8 mouse cellular contexts compared by ENCODE assay signal in genomic region chr17:45886420-45887049, GRCm38 (mm10).
DNase-seq lines count a peak whose midpoint lies in the region; ATAC-seq and TF ChIP-seq lines count a peak whose summit lies in the region.

No protein-coding gene starts in this region.

- no peaks in the 10 kb centered on the region for H3K36me3 ChIP-seq in lung, embryonic 14.5 days (ENCODE audit: insufficient read depth)
- no peaks in the 10 kb centered on the region for H3K36me3 ChIP-seq in forebrain, embryonic 16.5 days (ENCODE audit: control insufficient read depth, insufficient read depth)

- ATAC-seq in lung, embryonic 14.5 days (ENCODE audit: insufficient read depth) = peak; percentile 50
- no peak for ATAC-seq in forebrain, embryonic 16.5 days

- intact Hi-C loops in gastrocnemius, postnatal 36 days (cut with DNase I) = no loop called here

- H3K9me3 ChIP-seq in lung, embryonic 14.5 days (ENCODE audit: low read depth, low read length) = no peaks in the 10 kb centered on the region
- H3K9me3 ChIP-seq in forebrain, embryonic 16.5 days (ENCODE audit: control insufficient read depth, low read length) = no peaks in the 10 kb centered on the region

- peaks cover 30% of the 10 kb centered on the region for H3K4me1 ChIP-seq in lung, embryonic 14.5 days (ENCODE audit: insufficient read depth)
- no peaks in the 10 kb centered on the region for H3K4me1 ChIP-seq in forebrain, embryonic 16.5 days (replicated peaks; ENCODE audit: control insufficient read depth, insufficient read depth, low read length)

- peak overlapping the region; percentile 23 for H3K4me2 ChIP-seq in lung, embryonic 14.5 days
- no peak overlapping the region for H3K4me2 ChIP-seq in forebrain, embryonic 16.5 days (ENCODE audit: low read length)

- H3K4me3 ChIP-seq in lung, embryonic 14.5 days (ENCODE audit: low read depth, low read length) = no peak overlapping the region
- no peak overlapping the region for H3K4me3 ChIP-seq in forebrain, embryonic 16.5 days (replicated peaks; ENCODE audit: low read length)

- TF ChIP-seq CTCF in lung, embryonic 14.5 days (IDR thresholded peaks at IDR 0.05; ENCODE audit: low read depth) = no peak

- H3K27me3 ChIP-seq in lung, embryonic 14.5 days (ENCODE audit: insufficient read depth, low read length) = no peaks in the 10 kb centered on the region
- H3K27me3 ChIP-seq in forebrain, embryonic 16.5 days (replicated peaks; ENCODE audit: control insufficient read depth, insufficient read depth, low read length) = no peaks in the 10 kb centered on the region

- no peak overlapping the region for H3K9ac ChIP-seq in lung, embryonic 14.5 days
- H3K9ac ChIP-seq in forebrain, embryonic 16.5 days (replicated peaks; ENCODE audit: low read depth, low read length) = no peak overlapping the region

- peak overlapping the region; percentile 34; the same call in 1 of the 2 replicates for H3K27ac ChIP-seq in lung, embryonic 14.5 days (ENCODE audit: low read depth)
- no peak overlapping the region for H3K27ac ChIP-seq in forebrain, embryonic 16.5 days (ENCODE audit: low read length)

- DNase-seq in embryo, embryonic 10.5 days (ENCODE audit: low spot score) = peak; percentile 79
- DNase-seq in gastrocnemius, postnatal 36 days = peak; percentile 9 to 31
- peak; percentile 64 to 69 for DNase-seq in kidney, adult 8-10 months
- DNase-seq in lung, embryonic 14.5 days = peak; percentile 54
- DNase-seq in cerebellum, postnatal 4 days (ENCODE audit: low spot score in 2 of 2) = no peak
- DNase-seq in layer of hippocampus, postnatal 14 days (ENCODE audit: low spot score in 2 of 2) = no peak
- no peak for DNase-seq in spleen, postnatal 4 days (ENCODE audit: low spot score in 2 of 2)

- WGBS in lung, embryonic 14.5 days = 3% methylated on average over 17 of the region's 17 CpGs
- WGBS in forebrain, embryonic 16.5 days = 12% methylated on average over 17 of the region's 17 CpGs

Comparison
In these comparisons a context has a peak if more than half of its experiments do, and no peak if none do; other contexts are left out.
1. DNase-seq: peak in embryo, embryonic 10.5 days (single experiment), gastrocnemius, postnatal 36 days (2 of 2), kidney, adult 8-10 months (2 of 2) and lung, embryonic 14.5 days (single experiment); none in cerebellum, postnatal 4 days (0 of 2), layer of hippocampus, postnatal 14 days (0 of 2) and spleen, postnatal 4 days (0 of 2).